Mouse (Mus musculus) C2C12 (cell line): ENCODE measurements around the gene Slc39a11. TPM values are rescaled to one million over a fixed set of nuclear protein-coding genes. Genes with fewer than 3 reads are reported as not detected.

Experiments used
- H3K27me3 ChIP-seq: one replicate; pipeline ENCODE4 v1.6.1; 2011; ENCODE audit not compliant: control insufficient read depth, insufficient read depth, insufficient read length
- H3K36me3 ChIP-seq: one replicate; pipeline ENCODE4 v1.6.1; 2011; ENCODE audit not compliant: control insufficient read depth, insufficient read depth
- H3K4me3 ChIP-seq: one replicate; pipeline ENCODE4 v1.5.1; 2011; ENCODE audit warnings: mild to moderate bottlenecking, control low read depth; ENCODE audit not compliant: poor library complexity, insufficient read depth, severe bottlenecking
- H3K79me2 ChIP-seq: one replicate; pipeline ENCODE4 v1.6.1; 2011; ENCODE audit not compliant: control insufficient read depth, insufficient read depth
- H3K79me3 ChIP-seq: one replicate; pipeline ENCODE4 v1.6.1; 2011; ENCODE audit warnings: low read depth, control low read depth
- H3ac ChIP-seq: one replicate; pipeline ENCODE3; 2011; ENCODE audit warnings: low read depth; ENCODE audit not compliant: control insufficient read depth, insufficient read length
- CEBPB ChIP-seq: IDR thresholded peaks from one replicate; pipeline ENCODE4 v1.6.1; 2011; ENCODE audit warnings: low read depth, mild to moderate bottlenecking, control low read depth, moderate library complexity
- CTCF ChIP-seq: IDR thresholded peaks from one replicate; pipeline ENCODE4 v1.5.1; 2011; ENCODE audit not compliant: control insufficient read depth, insufficient read depth, insufficient read length
- FOSL1 ChIP-seq: IDR thresholded peaks from one replicate; pipeline ENCODE4 v1.8.0; 2011; ENCODE audit warnings: mild to moderate bottlenecking, low read length; ENCODE audit not compliant: poor library complexity, insufficient read depth, severe bottlenecking
- MAX ChIP-seq: IDR thresholded peaks from one replicate; pipeline ENCODE4 v1.6.1; 2011; ENCODE audit warnings: mild to moderate bottlenecking, control low read depth
- MYOD1 ChIP-seq: IDR thresholded peaks from one replicate; pipeline ENCODE4 v1.6.1; 2011; ENCODE audit warnings: low read depth; ENCODE audit not compliant: control insufficient read depth, insufficient read length
- MYOG ChIP-seq: IDR thresholded peaks from one replicate; pipeline ENCODE4 v1.6.1; 2011; ENCODE audit not compliant: control insufficient read depth, insufficient read length; ENCODE audit errors: extremely low read depth
- USF1 ChIP-seq: IDR thresholded peaks from one replicate; pipeline ENCODE4 v1.6.1; 2011; ENCODE audit warnings: low read depth, mild to moderate bottlenecking, control low read depth, moderate library complexity
- polyA plus RNA-seq: library from polyadenylated mRNA; unstranded; fragments of >200 nt; fragmentation: generic; extraction: Trizol; gene quantifications from one replicate; pipeline ENCODE4 v1.2.1, GENCODE M21; 2012; ENCODE audit warnings: missing spikeins

Gene Slc39a11
- polyA plus RNA-seq, 1 experiment, result 10.0 TPM

DNA sequence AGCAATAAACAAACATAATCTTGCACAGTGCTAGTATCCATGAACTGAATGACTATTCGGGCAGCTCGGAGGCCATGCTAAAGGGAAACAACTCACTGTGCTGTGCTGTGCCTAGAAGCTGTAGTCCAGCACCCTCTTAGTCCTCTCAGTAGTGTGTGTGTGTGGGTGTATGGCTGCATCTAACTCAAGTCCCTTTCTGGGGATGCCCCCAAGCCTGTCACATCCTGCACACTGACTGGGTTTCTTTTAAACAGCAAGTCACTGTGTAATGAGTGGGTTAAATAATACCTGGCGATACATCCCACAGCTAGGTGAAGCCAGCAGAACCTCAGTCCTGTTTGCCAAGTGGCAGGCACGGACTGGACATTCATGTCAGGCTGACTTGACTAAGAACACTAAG lies 8.9 kb upstream of the Slc39a11 start:
- TF ChIP-seq USF1 (no peak), MYOG (no peak), MAX (no peak), CTCF (no peak), CEBPB (no peak), MYOD1 (no peak), FOSL1 (no peak)
- Histone ChIP-seq H3K27me3 (no peaks in the 10 kb centered on the region), H3K79me3 (peaks cover 2% of the 10 kb centered on the region), H3K79me2 (peaks cover 4% of the 10 kb centered on the region), H3K36me3 (peaks cover 66% of the 10 kb centered on the region), H3ac (no peak overlapping the region), H3K4me3 (no peak overlapping the region)

GRCm38 (mm10) chr11:113658319-113658718 lies 8.4 kb upstream of the Slc39a11 start:
- Histone ChIP-seq H3K27me3 (no peaks in the 10 kb centered on the region), H3K4me3 (no peak overlapping the region), H3ac (no peak overlapping the region), H3K79me2 (no peaks in the 10 kb centered on the region), H3K36me3 (peaks cover 65% of the 10 kb centered on the region), H3K79me3 (no peaks in the 10 kb centered on the region)
- TF ChIP-seq MYOG (no peak), CEBPB (no peak)

GRCm38 (mm10) chr11:113657221-113657620 lies 7.3 kb upstream of the Slc39a11 start:
- Histone ChIP-seq H3K79me3 (no peaks in the 10 kb centered on the region), H3K27me3 (no peaks in the 10 kb centered on the region), H3K4me3 (no peak overlapping the region), H3ac (no peak overlapping the region), H3K36me3 (peaks cover 71% of the 10 kb centered on the region), H3K79me2 (no peaks in the 10 kb centered on the region)
- TF ChIP-seq CTCF (no peak), MAX (no peak), MYOG (no peak), USF1 (no peak), CEBPB (no peak), FOSL1 (no peak), MYOD1 (no peak)

DNA sequence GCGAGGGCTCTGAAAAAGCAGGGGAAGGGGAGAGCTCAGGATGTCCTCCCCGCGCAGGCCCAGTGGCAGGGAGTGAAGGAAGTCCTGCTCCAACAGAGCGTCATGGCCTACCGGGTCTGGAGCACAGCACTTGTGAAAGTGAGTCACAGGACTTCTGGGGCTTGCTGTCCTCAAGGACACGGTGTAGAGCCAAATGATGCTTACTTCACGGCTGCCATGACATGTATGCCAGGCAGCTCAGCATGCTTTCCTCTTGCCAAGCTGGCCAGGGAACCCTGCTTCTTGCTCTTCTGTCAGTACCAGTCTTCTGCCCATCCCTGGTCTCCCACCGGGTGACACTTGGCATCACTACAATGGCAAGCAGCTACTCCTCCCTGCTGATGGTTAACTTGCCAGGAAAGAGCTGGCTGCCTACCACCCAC lies 6.6 kb upstream of the Slc39a11 start:
- no peak overlapping the region for H3ac ChIP-seq
- peaks cover 69% of the 10 kb centered on the region for H3K36me3 ChIP-seq
- H3K4me3 ChIP-seq, result no peak overlapping the region
- no peaks in the 10 kb centered on the region for H3K79me2 ChIP-seq
- H3K79me3 ChIP-seq, result no peaks in the 10 kb centered on the region
- TF ChIP-seq USF1 (no peak), MAX (no peak), FOSL1 (no peak), MYOG (no peak), CEBPB (no peak), MYOD1 (no peak), CTCF (no peak)
- H3K27me3 ChIP-seq, result no peaks in the 10 kb centered on the region

GRCm38 (mm10) chr11:113654561-113655270 lies 4.8 kb upstream of the Slc39a11 start:
- Histone ChIP-seq H3ac (no peak overlapping the region), H3K27me3 (no peaks in the 10 kb centered on the region), H3K79me3 (peaks cover 2% of the 10 kb centered on the region), H3K36me3 (peaks cover 65% of the 10 kb centered on the region), H3K79me2 (peaks cover 9% of the 10 kb centered on the region), H3K4me3 (no peak overlapping the region)
- no peak for TF ChIP-seq USF1
- no peak for TF ChIP-seq MYOG
- TF ChIP-seq MAX, result no peak
- TF ChIP-seq CEBPB, result no peak

DNA sequence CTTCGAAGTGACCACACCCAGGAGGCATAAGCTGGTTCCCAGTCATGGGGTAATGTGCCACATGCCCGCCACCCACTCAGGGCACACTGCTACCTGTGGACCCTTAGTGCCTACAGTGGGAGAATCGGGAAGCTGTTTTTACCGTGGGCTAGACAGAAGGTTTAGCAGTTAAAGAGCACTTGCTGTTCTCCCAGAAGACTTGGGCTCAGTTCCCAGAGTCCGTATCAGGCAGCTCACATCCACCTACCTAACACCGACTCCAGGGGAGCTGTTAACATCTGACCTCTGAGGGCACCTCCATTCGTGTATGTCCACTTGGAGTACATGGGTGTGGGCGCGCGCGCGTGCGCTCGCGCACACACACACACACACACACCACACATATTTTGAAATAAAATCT lies 4.2 kb upstream of the Slc39a11 start:
- TF ChIP-seq MAX (no peak), MYOG (no peak), CEBPB (no peak), USF1 (no peak), MYOD1 (no peak), FOSL1 (no peak), CTCF (no peak)
- H3K36me3 ChIP-seq, result peaks cover 61% of the 10 kb centered on the region

More for the DNA sequence above, 4.2 kb upstream of the Slc39a11 start:
- Histone ChIP-seq H3K79me3 (peaks cover 2% of the 10 kb centered on the region), H3K27me3 (no peaks in the 10 kb centered on the region), H3ac (no peak overlapping the region), H3K79me2 (peaks cover 9% of the 10 kb centered on the region), H3K4me3 (no peak overlapping the region)
